Mouse (Mus musculus) megakaryocyte, embryonic 14.5 days (primary cell): Measurements from ENCODE around the gene Crtc3.

Experiments
- FLI1 ChIP-seq: IDR thresholded peaks from 2 replicates; pipeline ENCODE4 v1.6.1; 2012; ENCODE audit warnings: low read length, inconsistent platforms, mixed read lengths
- GATA1 ChIP-seq: IDR thresholded peaks from 3 replicates; pipeline ENCODE4 v1.6.1; 2012; ENCODE audit warnings: mixed read lengths, low read length, inconsistent platforms, borderline replicate concordance

DNA sequence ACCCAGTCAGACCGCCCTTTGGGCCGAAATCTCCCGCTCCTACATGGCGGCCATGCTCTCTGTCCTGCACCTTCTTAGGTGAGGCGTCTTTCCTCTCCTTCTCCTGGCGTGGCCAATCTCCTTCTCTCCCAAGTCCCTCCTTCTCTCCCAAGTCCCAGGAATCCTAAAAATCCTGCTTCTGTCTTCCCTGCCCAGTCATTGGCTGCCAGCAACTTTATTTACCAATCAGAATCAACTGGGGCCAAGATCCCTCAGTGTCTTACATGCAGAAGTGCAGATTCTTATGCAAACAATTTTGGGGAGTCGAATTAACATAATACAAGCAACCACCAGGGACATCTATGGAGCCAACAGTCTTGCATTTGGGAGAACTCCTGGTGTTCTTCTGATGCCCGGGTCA is 120.7 kb downstream of the Crtc3 start:
- no peak for TF ChIP-seq GATA1
- no peak for TF ChIP-seq FLI1
